Mouse (Mus musculus) liver, postnatal 0 days (tissue): ENCODE data around the gene Ephx3.

Source experiments
- CTCF ChIP-seq: sonication (generic); IDR thresholded peaks from 2 replicates; pipeline ENCODE4 v1.5.1; 2016; ENCODE audit warnings: antibody characterized with exemption, low read depth
- EP300 ChIP-seq: IDR thresholded peaks from 2 replicates; pipeline ENCODE4 v1.6.1; 2016; ENCODE audit warnings: antibody characterized with exemption, low read depth, mild to moderate bottlenecking

DNA sequence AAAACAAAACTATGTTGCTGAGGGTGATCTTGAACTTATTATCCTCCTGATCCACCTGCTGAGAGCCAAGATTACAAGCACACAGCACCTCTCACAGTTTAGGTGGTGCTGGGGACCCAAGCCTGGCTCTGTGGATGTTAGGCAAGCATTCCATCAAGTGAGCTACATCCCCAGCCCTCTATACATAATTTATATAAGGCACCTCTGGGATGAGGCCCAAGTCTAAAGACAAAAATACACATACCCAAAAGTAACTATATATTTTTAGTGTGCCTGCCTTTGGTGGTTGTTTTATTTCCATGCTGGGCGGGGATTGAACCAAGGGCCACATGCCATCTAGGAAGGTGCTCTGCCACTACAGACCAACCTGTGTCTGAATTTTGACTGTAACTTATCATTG lies 47.1 kb downstream of the Ephx3 start:
- no peak for TF ChIP-seq CTCF
- no peak for TF ChIP-seq EP300
